Mouse (Mus musculus): ENCODE data around the gene Vwce.

Vwce gene

DNA sequence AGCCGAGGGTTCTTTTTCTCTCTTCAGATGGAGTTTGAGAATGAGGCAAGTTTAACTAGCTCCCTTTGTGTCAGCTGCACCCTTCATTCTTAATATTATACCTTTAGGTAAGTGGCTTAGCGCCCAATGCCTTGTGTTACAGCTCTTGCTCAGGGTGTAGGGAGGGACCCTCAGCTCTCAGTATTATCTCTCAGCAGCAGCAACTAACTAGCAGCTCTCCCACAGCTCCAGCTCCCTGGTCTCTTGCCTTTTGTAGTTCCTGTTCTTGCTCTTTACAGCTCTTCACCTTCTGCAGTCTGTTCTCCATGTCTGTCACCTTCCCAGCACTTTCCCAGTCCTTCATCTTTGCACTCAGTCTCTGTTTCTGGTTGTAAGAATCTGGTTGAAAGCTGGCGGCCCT lies 57.6 kb downstream of the Vwce start:
- no peak for DNase-seq

DNA sequence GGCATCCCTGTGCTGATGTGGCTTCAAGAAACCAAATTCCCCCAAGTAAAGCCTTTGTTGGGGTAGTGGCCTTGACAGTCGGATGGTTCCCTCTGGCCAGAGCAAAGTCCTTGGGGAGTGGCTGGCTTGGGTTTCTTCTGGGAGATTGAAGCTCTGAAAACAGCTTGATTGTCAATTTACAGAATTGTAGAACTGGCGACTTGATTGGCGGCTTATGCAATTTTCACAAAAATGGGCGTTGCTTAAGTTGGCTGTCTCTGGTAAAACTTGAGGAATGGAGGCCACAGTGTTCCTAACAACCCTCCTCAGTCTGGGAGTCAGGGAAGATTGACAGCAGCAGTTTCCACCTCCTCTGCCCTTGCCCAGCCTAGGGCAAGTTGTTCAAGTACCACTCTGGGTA lies 58.3 kb downstream of the Vwce start:
- no peak for DNase-seq

DNA sequence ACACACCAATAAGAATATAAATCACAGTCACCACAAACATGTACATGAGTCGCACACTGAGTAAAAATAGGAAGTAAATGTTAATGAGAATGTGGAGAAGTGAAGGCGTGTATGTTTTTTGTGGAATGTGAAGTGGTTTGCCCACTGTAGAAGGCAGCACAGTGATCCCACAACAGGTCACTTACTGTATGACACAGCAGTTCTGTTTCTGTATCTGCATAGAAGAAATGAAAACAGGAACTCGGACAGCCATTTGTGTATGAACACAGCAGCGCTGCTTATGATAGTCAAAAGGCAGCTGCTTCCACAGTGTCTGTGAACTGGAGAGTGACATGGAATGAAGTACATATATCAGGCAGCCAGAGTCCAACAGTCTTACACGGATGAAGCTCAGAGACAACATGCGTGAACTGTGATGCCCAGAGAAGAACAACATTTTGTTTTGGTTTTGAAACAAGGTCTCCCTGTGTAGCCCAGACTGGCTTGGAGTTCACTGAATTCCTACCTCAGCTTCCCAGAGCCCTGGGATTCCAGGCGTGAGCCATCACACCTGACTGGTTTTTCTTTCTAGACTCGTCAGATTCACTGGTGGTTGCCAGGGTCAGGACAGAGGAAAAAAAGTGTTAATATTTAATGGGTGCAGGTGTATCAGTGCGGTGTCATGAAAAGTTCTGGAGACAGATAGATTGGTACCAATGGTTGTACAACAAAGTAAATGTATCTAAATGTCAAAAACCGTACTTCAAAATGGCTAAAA lies 60.1 kb downstream of the Vwce start:
- no peak for DNase-seq

DNA sequence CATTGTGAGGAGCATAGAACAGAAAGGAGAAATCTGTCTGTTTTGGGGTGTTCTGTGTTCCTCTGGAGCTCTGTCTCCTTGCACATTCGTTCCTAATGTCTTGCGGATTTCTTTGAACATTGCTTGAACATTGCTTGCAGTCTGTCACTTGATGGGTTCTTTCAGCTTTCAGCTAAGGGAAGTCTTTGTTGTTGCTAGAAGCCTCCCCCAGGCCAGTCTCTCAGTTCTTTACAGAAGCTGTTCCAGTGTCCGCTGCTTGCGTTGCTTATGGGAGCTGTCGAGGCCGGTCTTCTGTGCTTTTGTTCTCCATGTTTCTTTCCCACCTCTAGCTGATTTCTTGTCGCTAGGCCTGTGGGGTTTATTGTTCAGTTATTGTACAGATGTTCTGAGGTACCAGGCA lies 61.8 kb downstream of the Vwce start:
- no peak for DNase-seq

DNA sequence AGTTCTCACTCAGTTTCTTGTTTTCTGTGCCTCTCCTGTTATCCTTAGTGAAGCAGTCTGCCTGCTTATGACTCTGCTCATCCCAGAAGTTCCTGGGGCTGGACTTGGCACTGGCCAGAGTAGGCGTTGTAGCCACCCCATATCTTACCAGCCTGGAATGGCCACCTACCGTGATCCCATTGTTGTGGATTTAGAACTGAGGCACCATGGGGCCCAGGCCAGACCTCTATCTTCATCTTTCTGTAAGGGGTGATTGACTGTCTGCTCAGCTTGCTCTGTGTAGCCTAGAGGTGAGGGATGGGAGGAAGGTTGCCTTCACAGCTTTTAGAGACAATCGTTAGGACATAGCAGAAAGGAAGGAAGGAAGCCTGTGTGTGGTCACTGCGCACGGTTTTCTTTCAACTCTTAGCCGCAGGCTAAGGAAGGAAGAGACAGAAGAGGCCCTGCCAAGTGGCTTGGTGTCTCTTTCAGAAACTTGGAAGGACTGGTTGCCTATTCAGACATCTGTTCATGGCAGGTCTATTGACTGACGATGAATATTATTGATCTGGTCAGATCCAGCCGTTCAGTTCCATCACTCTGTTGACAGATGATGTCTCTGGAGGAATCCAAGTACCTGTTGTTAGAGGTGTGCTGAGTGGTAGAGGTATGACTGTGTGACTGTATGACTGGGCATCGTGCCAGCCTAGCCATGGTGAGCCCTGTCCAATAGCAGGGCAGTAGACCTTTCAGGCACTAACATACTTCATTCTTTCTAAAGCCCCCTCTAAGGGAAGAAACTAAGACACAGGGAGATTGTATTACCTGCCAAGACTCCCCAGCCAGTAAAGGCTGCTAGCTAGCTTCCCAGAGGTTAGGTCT lies 64.3 kb downstream of the Vwce start:
- DNase-seq = no peak

DNA sequence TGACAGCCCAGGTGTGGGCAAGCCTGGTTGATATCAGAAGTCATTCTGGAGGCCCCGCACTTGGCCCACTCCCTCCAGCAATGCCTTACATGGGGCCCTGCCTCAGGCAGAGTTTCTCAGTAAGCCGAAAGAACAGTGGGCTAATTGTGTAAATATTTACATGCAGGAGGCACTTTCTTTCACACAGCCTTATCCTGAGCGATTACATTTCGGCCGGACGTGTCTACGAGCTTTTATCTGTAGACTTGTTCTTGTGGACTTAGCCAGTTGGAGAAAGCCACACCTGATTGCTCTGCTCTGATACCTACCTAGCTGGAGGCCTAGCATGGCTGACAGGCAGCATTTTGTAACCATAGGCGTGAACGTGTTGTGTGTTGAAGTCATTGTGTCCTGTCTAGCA lies 65.8 kb downstream of the Vwce start:
- DNase-seq = no peak

DNA sequence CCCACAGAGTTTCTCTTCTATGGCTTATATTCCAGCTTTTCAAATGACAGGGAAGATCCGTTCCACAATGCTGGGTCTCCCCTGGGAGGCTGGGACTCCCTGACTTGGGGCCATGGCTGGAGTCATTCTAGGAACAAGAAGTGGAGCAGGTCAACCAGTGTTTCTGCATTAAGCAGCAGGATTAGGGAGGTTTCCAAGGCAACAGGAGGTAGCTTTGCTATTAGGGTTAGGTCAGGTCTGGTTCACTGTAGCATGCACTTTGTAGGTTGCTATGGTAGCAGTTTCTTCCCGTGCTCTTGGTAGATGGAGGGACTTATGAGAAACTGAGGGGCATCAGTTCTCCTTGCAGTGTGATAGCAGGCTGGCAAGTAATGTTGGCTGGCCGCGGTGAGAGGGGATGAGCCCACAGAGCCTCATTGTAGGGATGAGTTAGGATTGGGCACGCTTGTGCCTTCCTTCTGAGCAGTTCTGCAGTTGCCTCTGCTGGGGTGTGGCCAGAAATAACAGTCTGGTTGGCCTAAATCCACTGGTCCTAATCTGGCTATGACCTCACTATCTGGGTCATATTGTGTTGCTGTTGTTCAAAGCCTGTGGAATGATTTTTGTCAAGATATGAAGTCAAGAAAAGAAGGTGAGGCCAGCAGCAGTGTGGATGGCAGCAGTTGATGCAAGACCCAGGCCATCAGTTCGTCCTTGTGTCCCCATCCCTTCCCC lies 67.2 kb downstream of the Vwce start:
- no peak for DNase-seq

DNA sequence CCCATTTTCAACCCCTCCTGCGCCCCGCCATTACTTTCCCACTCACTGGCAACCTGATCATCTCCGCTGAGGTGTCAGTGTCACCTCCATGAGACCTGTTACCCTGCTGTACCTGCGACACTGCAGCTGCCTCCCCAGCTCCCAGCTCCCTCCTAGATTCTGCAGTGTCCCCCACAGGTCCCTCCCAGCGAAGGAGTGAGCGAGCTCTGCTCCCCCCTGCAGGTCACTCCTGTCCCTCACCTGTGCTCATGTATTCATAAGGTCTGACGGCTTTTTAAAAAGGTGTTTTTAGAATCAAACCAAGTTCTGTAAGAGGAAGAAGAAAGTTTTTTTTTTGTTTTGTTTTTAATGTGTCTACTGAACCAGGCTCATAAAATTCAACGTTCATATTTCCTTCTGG lies 68.1 kb downstream of the Vwce start:
- DNase-seq = no peak

DNA sequence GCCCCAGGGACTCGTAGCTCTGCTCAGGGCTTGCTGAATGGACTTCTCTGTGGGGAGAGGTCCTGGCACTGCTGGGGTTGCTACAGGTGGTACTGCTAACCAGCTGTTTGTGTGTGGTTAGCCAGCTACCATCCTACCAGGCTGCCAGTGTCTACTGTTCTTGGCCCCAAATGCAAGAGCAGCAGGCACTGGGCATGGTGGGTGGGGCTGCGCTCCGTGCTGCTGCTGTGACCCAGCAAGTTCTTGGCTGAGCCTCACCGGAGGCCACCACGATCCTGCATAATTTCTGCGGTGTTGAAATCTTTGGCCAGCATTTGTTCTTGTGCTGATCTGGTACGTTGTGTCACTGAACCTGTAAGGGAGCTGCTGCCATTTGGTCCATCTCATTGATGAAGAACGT lies 69.5 kb downstream of the Vwce start:
- DNase-seq = no peak

DNA sequence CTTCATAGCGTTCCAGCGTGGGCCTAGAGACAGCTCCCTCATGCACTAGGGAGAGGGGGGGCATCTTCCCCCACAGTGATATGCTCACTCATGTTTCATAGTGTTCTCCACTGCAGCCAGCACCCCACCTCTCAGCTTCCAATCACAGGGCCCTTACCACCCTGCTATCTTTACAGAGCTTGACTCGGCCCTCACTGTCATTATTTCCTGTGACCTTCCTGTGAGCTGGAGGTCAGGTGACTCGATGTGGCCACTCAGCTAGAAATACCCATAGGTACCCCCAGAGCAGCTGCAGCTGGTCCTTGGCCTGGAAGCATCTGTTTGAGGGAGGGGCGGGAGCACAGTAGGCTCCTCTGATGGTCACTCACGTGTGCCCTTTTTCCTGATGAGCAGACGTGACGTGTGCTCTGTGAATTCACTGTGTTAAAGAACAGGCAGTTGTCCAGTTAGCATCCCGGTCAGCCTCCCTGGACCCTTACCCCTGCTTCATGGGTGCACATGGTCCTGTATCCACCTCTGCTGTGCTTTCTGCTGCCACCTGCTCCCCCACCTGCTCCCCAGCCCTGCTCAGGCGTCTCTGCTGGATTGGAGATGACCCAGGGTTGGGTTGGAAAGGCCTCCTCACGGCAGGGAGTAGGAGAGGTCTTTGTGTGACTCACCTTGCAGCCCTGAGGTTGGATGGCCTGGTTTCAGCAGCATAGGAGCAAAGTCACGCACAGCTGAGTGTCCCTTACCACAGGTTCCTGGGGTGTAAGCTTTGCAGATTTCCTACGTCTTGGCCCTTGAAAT lies 73.3 kb downstream of the Vwce start:
- no peak for DNase-seq

DNA sequence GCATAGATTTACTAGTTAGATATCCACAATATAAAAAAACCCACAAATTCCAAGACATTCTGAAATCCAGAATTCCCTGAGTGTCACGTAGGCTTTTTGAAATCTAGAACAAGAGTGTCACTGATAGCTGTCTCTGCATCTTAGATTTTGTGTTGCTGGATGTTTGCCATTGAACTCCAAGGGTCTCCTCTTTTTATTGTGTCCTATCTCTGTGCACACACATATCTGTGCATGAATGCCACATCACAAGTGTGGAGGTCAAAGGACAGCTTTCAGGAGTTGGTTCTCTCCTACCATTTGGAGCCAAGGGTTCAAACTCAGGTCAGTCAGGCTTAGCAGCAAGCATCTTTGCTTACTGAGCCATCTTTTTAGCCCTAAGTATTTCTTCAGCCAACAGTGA lies 73.9 kb downstream of the Vwce start:
- DNase-seq = no peak

DNA sequence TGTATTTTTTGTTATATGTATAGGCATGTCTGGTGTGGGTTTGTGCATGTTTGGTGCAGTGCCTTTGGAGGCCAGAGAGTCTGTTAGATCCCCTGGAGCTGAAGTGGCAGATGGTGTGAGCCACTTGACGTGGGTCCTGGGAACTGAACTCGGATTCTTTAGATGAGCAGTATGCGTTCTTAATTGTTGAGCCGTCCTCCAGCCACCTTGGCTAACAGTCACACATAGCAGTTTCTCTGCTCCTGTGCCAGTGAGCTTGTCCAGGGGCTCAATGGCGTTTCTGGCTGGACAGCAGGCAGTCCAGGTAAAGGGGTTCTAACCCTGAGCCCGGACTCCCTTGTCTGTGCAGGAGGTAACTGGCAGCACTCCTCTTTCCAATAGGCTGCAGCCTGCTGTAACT lies 74.9 kb downstream of the Vwce start:
- no peak for DNase-seq

DNA sequence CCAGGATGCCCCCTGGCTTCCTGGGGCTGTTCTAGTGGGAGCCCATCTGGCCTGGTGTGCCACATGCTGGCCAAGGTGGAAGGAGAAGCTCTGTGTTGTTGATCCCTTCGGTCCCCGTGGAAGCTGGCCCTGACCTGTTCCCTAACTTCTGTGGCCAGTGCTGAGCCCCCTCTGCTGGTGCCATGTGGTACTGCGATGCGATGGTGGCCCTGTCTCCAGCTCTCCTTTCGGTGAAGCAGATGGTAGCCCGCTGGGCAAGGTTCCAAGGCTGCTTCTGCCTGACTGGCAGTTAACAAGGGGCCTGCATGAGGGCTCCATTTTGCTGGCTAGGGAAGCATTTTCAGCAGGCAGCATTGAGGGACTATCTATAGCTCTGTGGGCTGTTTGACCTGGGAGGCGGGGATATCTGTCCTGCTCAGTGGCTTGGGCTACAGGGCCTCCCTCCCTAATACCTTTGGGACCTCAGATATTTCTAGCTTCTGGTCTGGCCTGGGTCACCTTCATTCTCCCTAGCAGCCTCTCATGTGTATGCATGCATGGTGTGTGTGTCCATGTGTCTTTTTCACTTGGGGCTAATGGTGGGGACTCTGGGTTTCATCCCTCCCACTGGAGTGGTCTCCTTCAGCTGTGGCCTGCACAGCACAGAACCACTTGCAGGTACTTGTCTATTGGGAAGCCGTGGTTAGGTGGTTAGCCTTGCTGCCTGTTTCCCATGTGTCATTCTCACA lies 75.5 kb downstream of the Vwce start:
- DNase-seq = peak; percentile 95

DNA sequence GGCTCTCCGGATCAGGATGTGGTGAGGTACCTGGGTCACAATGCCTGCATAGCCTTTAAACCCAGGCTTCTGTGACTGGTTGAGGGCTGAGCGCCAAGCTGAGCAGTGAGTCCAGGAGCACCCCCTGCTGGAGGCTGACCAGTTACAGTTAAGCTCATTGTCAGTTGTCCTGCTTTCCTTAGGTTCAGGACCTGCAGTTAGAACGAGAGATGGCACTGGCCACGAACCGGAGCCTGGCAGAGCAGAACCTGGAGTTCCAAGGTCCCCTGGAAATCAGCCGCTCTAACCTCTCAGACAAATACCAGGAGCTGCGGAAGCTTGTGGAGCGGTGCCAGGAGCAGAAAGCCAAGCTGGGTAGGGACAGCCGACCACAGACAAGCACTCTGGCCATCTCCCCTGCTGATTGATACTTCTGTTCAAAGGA lies 76.1 kb downstream of the Vwce start:
- DNase-seq = peak; percentile 73

DNA sequence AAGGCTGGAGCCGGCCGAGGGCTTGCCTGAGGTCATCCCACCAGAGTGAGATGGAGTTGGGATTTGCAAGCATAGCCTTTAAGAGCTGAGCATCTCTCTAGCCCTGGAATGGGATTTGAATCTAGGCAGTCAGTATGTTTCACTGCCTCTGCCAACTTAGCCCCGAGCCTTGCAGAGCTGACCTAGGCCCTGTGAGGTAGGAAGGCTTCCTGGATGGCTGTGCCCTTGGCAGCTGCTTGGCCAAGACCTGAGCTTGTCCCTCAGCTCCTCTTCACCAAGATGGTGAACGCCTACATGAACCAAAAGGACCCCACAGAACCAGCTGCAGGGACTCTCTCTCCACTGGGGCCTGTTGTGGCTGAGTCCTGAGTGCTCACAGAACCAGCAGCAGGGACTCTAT lies 76.7 kb downstream of the Vwce start:
- no peak for DNase-seq

DNA sequence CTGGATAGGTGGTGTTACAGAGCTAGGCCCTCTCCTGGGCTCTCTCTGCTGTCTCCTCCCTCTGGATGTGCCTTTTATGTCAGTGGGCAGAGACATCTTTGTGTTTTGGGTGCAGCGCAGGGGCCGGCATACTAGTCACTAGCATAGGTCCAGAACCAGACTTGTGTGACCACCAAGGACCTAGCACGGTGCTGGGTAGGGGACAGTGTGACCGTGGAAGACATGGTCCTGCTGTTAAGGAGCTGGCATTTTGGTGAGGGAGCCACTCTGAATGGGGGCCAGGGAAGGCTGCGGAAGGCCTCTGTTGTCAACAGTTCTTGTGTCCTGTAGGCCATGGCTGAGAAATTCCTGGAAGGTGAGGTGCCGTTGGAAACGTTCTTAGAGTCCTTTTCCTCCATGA lies 78.2 kb downstream of the Vwce start:
- DNase-seq = no peak

DNA sequence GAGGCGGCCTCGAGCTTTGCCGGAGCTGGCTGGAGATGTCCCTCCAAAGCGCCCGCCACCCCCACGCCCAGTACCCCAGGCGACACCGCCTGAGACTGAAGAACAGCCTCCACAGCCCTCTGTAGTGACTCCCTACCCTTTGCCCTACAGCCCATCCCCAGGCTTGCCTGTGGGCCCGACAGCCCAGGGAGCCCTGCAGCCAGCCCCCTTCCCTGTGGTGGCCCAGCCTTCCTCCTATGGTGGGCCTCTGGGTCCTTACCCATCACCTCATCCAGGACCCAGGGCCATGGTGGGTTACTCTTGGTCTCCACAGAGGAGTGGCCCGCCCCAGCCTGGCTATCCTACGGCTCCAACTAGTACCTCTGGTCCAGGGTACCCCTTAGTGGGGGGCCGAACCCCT lies 78.6 kb downstream of the Vwce start:
- no peak for DNase-seq

DNA sequence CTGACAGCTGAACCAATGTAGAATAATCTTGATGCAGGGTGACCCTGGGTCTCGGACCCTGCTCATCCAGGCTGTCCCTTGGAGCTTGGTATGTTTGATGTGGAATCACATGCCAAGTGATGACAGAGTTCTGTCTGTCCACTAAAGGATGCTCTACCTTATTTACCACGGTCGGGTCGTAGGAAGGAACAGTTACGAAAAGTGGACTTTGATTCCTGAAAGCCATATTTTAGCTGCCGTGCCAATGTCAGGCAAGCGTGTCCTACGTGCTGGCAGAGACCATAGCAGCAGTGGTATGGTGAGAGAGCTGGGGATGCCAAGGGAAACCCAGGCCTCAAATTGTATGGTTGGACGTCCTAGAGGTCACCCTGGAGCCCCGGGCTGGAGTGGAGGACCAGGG lies 79.5 kb downstream of the Vwce start:
- no peak for DNase-seq

DNA sequence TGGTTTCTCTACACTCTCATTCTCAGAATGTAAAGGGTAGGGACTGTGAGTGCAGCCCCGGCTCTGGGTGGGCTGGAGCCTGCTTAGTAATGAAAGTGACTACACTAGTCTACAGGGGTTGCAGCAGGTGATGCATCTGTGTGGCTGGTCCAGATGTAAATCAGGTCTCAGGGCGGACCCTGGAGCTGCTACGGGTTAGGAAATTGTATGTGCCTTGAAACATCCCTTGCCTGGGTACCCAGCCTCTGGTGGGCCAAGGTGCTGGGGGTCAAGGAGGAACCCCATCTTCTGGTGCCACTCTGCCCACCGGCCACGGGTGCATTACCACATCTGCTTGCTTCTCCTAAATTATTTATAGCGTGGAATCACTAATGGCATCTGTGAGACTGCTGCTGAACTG lies 80.2 kb downstream of the Vwce start:
- no peak for DNase-seq

DNA sequence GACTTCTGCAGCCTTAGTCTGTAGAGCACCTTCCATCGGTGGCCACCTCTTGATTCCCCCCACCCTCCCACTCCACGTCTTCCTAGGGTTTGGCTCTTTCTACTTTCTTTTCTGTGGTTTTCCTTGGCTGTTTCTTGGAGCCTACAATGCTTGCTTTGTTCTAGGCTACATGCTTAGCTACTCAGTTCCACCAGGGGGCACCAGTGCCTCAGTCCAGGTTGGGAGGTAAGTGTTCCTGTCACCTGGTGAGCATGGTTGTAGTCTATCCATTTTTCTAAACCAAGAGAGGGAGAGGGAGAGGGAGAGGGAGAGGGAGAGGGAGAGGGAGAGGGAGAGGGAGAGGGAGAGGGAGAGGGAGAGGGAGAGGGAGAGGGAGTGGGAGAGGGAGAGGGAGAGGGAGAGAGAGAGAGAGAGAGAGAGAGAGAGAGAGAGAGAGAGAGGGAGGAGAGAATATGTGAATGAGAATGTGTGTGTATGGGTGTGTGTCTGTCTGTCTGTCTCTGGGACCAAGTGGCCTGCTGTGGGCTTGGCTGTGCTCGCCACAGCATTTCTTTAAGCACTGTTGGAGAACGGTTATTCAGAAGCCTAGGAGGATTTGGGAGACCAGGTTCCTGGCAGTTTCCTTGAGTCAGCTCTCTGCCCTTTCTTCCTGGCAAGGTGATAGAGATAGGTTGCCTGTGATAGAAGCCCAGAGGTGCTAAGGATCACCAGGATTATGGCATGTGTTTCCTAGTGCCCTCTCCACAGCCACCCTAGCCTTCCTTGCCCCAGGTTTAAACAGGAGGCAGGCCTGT lies 80.9 kb downstream of the Vwce start:
- peak; percentile 67 for DNase-seq

DNA sequence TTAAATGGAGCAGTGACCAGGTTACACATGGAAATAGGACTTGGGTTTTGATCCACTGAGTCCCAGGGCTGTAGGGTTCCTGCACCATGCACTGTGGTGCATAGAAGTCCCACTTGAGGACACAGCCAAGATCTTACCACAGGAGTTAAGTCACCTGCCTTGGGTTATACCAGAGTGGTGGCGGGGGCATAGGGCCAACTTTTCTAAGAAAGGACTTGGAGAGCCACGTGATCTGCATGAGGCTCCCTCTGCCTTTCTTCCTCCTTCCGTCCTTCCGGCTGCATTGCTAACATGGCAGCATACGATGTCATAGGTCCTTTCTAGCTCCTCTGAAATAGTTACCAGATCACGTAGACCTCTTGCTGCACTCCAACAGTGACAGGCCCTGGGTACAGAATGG lies 81.5 kb downstream of the Vwce start:
- DNase-seq = no peak
